Mouse (Mus musculus) fibroblast of lung, adult 2 months (primary cell): ENCODE measurements around the gene Srsf10.
A peak's percentile ranks its signal among the peaks of the same experiment; 100 is the strongest.

Experiments used
- DNase-seq: peaks from one replicate; pipeline ENCODE4 v3.0.0-alpha.2; 2011; ENCODE audit warnings: low read depth

Srsf10 gene

GRCm38 (mm10) chr4:135856223-135857091 lies 910 bp downstream of the Srsf10 start:
- no peak for DNase-seq

DNA sequence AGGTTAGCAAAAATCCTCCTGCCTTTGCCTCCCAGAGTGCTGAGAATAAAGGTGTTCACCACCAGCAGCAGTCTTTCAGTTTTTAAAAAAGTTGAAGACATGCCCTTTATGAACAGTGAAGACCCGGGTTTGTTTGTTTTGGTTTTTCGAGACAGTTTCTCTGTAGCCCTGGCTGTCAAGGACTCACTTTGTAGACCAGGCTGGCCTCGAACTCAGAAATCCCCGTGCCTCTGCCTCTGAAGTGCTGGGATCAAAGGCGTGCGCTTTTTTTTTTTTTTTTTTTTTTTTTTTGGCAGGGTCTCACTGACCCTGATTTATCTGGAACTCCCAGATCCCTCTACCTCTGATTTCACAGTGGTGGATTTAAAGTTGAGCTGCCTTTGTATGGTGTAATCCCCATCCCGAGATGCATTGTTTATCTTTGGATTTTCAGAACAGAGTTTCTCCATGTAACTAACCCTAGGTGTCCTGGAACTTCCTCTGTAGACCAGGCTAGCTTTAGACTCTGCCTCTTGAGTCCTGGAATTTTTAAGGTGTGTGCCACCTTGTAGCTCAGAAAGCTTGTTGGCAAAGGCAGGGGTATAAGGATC lies 2.1 kb downstream of the Srsf10 start:
- no peak for DNase-seq

- DNase-seq, result no peak
Observed at GRCm38 (mm10) chr4:135868996-135869395, 13.4 kb downstream of the Srsf10 start.

DNA sequence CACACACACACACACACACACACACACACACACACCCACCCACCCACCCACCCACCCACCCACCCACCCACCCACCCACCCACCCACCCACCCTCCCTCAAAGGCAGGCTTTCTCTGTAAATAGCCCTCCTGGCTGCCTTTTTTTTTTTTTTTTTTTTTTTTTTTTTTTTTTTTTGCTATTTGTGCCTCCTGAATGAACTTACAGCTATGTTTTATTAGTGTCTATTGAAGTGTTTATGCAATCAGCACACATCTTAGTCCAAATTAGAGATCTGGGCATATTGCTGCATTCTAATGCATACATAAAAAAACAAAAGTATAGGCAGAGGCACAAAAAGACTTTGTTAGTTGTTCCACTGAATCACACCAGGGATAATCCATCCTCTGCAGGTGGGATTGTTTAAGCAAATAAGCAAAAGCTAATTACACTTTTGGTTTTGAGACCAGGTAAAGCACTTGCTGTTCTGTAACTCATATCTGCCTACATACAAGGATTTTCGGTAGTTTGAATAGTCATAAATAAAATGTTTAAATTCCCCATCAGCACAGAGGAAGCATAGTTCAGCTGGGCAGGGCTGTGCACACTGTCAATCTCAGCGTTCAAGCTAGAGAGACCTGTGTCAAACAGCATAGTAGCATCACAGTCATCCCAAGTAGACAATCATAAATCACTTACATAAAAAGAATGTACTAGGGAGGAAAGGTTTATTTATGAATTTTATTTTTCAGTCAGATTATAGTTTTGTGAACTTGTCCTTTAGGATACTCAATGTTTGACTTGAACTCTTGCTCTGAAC lies 14.9 kb downstream of the Srsf10 start:
- no peak for DNase-seq

DNA sequence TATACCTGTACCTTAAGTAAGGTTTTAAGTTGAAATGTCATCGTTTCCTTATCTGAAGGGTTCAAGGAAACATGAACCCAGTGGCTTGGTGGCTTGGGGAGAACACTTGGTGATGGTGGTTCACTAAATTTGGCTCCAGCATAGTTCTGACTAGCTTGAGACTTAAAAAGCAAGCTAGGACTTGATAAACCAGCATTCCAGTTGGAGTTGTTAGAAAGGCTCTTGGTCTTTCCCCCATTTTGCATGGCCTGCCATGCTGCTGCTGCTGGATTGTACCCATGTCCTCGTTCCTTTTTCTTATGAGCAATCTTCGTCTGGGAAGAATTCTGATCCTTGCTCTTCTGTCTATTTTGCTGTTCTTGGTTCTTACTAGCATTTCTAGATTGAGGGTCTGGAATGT lies 16.5 kb downstream of the Srsf10 start:
- no peak for DNase-seq

- no peak for DNase-seq
Observed at GRCm38 (mm10) chr4:135872589-135873391, 17.2 kb downstream of the Srsf10 start.

- peak; percentile 79 for DNase-seq
Observed at GRCm38 (mm10) chr4:135873526-135874202, 18.1 kb downstream of the Srsf10 start, which contains the start of gene Pnrc2. TSS of gene Pnrc2 (minus strand) at chr4:135873850.

DNA sequence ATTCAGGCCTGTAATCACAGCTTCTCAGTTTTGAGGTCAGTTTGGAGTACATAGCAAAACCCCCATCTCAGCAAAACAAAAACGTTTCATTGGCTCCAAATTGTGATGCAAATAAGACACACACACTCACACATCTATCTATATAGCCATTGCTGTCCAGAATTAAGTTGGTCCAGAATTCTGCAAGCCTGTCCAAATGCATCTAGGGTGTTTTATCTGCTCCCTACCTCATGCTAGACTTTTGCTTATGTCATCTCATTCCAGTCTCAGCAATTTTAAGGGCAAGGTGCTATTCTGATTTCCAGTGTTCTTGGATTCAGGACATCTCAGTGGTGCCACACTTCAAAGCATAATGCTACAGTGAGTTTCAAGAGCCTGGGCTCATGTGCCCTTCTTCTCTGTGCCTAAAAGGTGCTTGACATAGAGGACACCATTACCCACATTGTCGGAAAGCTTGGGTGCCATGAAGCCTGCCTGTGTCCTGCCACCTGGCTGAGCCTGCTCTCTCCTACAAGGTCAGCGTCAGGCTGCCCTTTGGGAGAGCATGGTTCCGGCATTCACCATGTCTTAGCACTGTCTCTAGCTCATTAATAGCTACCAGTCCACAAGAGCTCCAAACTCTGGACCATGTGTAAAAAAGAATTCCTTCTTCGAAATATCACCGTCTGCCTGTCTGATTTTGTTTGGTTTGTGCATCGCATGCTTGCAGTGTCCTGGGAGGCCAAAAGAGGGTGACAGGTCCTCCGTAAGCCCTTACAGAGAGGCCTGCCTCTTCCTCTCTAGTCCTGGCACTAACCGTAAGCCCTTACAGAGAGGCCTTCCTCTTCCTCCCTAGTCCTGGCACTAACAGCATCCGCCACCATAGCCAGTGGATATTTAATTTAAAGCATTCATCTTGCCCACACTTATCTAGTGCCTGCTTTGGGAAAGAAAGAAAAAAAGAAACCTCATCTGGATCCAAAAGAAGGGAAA lies 19.3 kb downstream of the Srsf10 start:
- no peak for DNase-seq

- DNase-seq, result no peak
Observed at GRCm38 (mm10) chr4:135875546-135875945, 20.0 kb downstream of the Srsf10 start.

- DNase-seq, result no peak
Observed at GRCm38 (mm10) chr4:135875991-135876582, 20.5 kb downstream of the Srsf10 start.

GRCm38 (mm10) chr4:135876583-135877020 lies 21.1 kb downstream of the Srsf10 start:
- DNase-seq, result peak; percentile 97

DNA sequence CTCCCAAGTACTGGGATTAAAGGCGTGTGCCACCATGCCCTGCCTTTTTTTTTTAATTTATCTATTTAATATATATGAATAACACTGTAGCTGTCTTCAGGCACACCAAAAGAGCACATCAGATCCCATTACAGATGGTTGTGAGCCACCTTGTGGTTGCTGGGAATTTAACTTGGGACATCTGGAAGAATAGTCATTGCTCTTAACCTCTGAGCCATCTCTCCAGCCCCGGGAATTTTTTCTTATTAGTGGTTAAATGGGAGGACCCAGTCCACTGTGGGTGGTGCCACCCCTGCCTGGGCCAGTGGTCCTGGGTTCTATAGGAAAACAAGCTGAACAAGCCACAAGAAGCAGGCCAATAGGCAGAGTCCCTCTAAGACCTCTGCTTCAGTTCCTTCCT lies 22.2 kb downstream of the Srsf10 start:
- DNase-seq, result no peak

DNA sequence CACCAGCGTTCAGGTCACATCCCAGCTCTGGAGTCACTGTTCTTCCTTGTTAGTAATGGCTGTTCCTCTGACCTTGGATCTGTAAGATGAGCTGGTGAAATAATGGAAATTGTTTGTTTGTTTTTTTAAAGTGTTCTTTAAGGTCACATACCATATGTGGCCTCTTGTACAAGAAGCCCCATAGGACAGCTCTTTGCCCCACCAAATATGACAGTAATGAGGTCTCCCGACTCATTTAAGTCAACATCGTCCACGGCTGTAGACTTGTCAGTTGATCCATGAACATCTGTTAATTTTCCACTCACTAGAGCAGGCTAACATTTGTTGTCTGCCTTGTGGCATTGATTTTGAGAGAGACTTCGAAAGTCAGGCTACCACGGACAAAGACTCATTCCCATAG lies 23.5 kb downstream of the Srsf10 start:
- DNase-seq, result no peak

DNA sequence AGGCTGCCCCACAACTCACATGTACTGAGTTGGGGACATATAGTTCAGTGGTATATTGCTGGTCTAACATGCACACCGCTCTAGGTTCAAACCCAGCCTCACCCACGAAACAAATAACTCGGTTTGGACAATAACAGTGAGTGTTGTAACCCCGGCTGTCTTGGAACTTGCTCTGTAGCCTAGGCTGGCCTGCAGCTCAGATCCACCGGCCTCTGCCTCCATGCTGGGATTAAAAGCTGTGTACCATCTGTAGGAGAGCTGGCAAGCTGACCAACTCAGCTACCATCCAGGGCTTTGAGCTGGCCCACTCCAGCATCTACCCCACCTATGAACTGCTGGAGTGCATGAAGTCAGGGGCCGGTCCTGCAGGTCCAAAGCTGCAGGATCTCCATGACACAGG lies 24.5 kb downstream of the Srsf10 start:
- no peak for DNase-seq

- DNase-seq, result no peak
Observed at GRCm38 (mm10) chr4:135880576-135880975, 25.0 kb downstream of the Srsf10 start.

DNA sequence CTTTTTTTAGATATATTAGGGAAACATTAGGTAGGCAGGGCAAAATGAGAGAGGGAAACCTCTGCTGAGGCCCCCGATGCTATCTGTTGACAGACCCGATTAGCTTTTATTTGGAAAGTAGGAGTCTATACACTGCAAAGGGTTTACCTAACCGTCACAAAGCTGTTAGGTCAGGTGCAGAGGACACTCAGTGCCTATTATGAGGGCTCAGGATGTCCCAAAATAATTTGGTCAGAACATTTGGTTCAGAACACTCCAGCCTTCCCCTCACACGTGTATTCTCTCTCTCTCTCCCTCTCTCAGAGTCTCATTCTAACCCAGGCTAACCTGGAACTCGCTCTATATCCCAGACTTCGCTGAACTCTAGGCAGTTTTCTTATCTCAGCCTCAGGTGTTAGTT lies 26.5 kb downstream of the Srsf10 start:
- no peak for DNase-seq

DNA sequence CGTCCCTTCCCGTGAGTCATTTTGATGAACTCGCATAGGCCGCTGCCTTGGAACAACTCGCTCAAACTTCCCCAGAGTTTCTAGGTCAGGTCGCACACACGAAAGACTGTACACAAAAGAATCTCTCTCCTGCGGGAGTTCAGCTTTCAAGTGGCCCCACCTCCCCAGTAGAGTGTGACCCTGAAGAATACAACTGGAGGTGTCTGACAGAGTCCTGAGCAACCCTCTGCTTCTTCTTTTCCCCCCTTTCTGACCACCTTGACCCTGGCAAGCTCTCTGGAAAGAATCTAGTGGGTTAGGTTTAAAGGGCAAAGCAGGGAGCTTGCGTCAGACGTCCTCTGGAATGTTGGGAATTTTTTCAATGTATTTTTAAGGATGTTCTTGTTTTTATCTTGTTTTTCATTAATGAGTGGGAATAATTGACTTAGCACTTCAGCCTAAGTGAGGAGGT lies 27.9 kb downstream of the Srsf10 start:
- DNase-seq, result no peak

GRCm38 (mm10) chr4:135883881-135884516 lies 28.5 kb downstream of the Srsf10 start:
- DNase-seq, result no peak

GRCm38 (mm10) chr4:135884531-135884930 lies 29.0 kb downstream of the Srsf10 start:
- DNase-seq, result no peak
